Mouse (Mus musculus) stomach, postnatal 0 days (tissue): Measurements from ENCODE around the gene Cep112.

Experiments used
- CTCF ChIP-seq: IDR thresholded peaks from 2 replicates; pipeline ENCODE4 v1.5.1; 2016; ENCODE audit warnings: antibody characterized with exemption, low read depth, mild to moderate bottlenecking, moderate library complexity
- EP300 ChIP-seq: optimal IDR thresholded peaks from 2 replicates; pipeline ENCODE3; 2016; ENCODE audit warnings: antibody characterized with exemption

- no peak for TF ChIP-seq CTCF
- no peak for TF ChIP-seq EP300
Observed at GRCm38 (mm10) chr11:108865746-108866145, 440.8 kb downstream of the Cep112 start.
